Mouse (Mus musculus) erythroblast, embryonic 14.5 days (primary cell): Measurements from ENCODE around the gene Fank1. TPM values are rescaled to one million over a fixed set of nuclear protein-coding genes. Genes with fewer than 3 reads are reported as not detected.

Experiments used
- H3K27me3 ChIP-seq: 2 replicates; pipeline ENCODE4 v1.6.1; 2012; ENCODE audit warnings: inconsistent platforms; ENCODE audit not compliant: control insufficient read depth
- H3K36me3 ChIP-seq: 2 replicates; pipeline ENCODE4 v1.6.1; 2012; ENCODE audit warnings: mild to moderate bottlenecking, inconsistent platforms; ENCODE audit not compliant: control insufficient read depth
- H3K4me1 ChIP-seq: 2 replicates; pipeline ENCODE4 v1.6.1; 2012; ENCODE audit warnings: inconsistent platforms; ENCODE audit not compliant: control insufficient read depth
- H3K4me3 ChIP-seq: replicated peaks from 2 replicates; pipeline ENCODE3; 2012; ENCODE audit warnings: moderate library complexity, mild to moderate bottlenecking, inconsistent platforms
- H3K9me3 ChIP-seq: 2 replicates; pipeline ENCODE4 v1.6.1; 2012; ENCODE audit warnings: low read length, inconsistent platforms, mixed read lengths; ENCODE audit not compliant: control insufficient read depth
- GATA1 ChIP-seq: IDR thresholded peaks from 2 replicates; pipeline ENCODE4 v1.6.1; 2012; ENCODE audit warnings: low read length, inconsistent platforms, mixed read lengths
- TAL1 ChIP-seq: IDR thresholded peaks from 3 replicates; pipeline ENCODE4 v1.6.1; 2012; ENCODE audit warnings: low read length, inconsistent platforms, mixed read lengths
- polyA plus RNA-seq: library from polyadenylated mRNA; stranded (reverse); fragments of >175 nt; gene quantifications from 2 replicates; pipeline ENCODE4 v1.2.3, GENCODE M21; 2012

The Fank1 gene
- polyA plus RNA-seq, 1 experiment: not detected

GRCm38 (mm10) chr7:133744209-133744608 lies 32.5 kb upstream of the Fank1 start:
- Histone ChIP-seq H3K4me1 (no peaks in the 10 kb centered on the region), H3K9me3 (no peaks in the 10 kb centered on the region), H3K27me3 (no peaks in the 10 kb centered on the region), H3K4me3 (no peak overlapping the region), H3K36me3 (peaks cover 38% of the 10 kb centered on the region)
- TF ChIP-seq TAL1 (no peak), GATA1 (no peak)

- Histone ChIP-seq H3K36me3 (peaks cover 38% of the 10 kb centered on the region), H3K4me3 (no peak overlapping the region), H3K4me1 (no peaks in the 10 kb centered on the region), H3K9me3 (no peaks in the 10 kb centered on the region), H3K27me3 (no peaks in the 10 kb centered on the region)
- no peak for TF ChIP-seq TAL1
- TF ChIP-seq GATA1: no peak
Observed at GRCm38 (mm10) chr7:133744701-133745100, 32.0 kb upstream of the Fank1 start.

GRCm38 (mm10) chr7:133747372-133747771 lies 29.3 kb upstream of the Fank1 start:
- TF ChIP-seq GATA1 (no peak), TAL1 (no peak)

GRCm38 (mm10) chr7:133748753-133749152 lies 27.9 kb upstream of the Fank1 start:
- no peak for TF ChIP-seq GATA1
- TF ChIP-seq TAL1: no peak
- Histone ChIP-seq H3K4me3 (no peak overlapping the region), H3K4me1 (no peaks in the 10 kb centered on the region), H3K36me3 (peaks cover 16% of the 10 kb centered on the region), H3K27me3 (no peaks in the 10 kb centered on the region), H3K9me3 (no peaks in the 10 kb centered on the region)

More at GRCm38 (mm10) chr7:133747372-133747771, 29.3 kb upstream of the Fank1 start:
- no peak overlapping the region for H3K4me3 ChIP-seq
- H3K27me3 ChIP-seq: no peaks in the 10 kb centered on the region
- H3K36me3 ChIP-seq: peaks cover 20% of the 10 kb centered on the region
- no peaks in the 10 kb centered on the region for H3K9me3 ChIP-seq
- no peaks in the 10 kb centered on the region for H3K4me1 ChIP-seq

- Histone ChIP-seq H3K9me3 (no peaks in the 10 kb centered on the region), H3K4me1 (no peaks in the 10 kb centered on the region)
- TF ChIP-seq GATA1 (no peak), TAL1 (no peak)
Observed at GRCm38 (mm10) chr7:133750666-133751065, 26.0 kb upstream of the Fank1 start.

GRCm38 (mm10) chr7:133751163-133751562 lies 25.5 kb upstream of the Fank1 start:
- TF ChIP-seq TAL1 (no peak), GATA1 (no peak)
- no peaks in the 10 kb centered on the region for H3K4me1 ChIP-seq
- H3K27me3 ChIP-seq: no peaks in the 10 kb centered on the region
- peaks cover 18% of the 10 kb centered on the region for H3K36me3 ChIP-seq
- H3K9me3 ChIP-seq: no peaks in the 10 kb centered on the region
- H3K4me3 ChIP-seq: no peak overlapping the region

More at GRCm38 (mm10) chr7:133750666-133751065, 26.0 kb upstream of the Fank1 start:
- H3K4me3 ChIP-seq: no peak overlapping the region
- no peaks in the 10 kb centered on the region for H3K27me3 ChIP-seq
- peaks cover 18% of the 10 kb centered on the region for H3K36me3 ChIP-seq

GRCm38 (mm10) chr7:133757961-133758455 lies 18.7 kb upstream of the Fank1 start:
- H3K9me3 ChIP-seq: peaks cover 6% of the 10 kb centered on the region
- no peak overlapping the region for H3K4me3 ChIP-seq
- peaks cover 5% of the 10 kb centered on the region for H3K4me1 ChIP-seq
- H3K36me3 ChIP-seq: peaks cover 20% of the 10 kb centered on the region
- no peak for TF ChIP-seq GATA1
- TF ChIP-seq TAL1: no peak
- H3K27me3 ChIP-seq: no peaks in the 10 kb centered on the region

- TF ChIP-seq GATA1: no peak
- no peak for TF ChIP-seq TAL1
- no peaks in the 10 kb centered on the region for H3K27me3 ChIP-seq
- peaks cover 6% of the 10 kb centered on the region for H3K9me3 ChIP-seq
- H3K36me3 ChIP-seq: peaks cover 20% of the 10 kb centered on the region
- H3K4me3 ChIP-seq: no peak overlapping the region
- peaks cover 5% of the 10 kb centered on the region for H3K4me1 ChIP-seq
Observed at GRCm38 (mm10) chr7:133758716-133759115, 17.9 kb upstream of the Fank1 start.

GRCm38 (mm10) chr7:133759611-133760353 lies 16.9 kb upstream of the Fank1 start:
- Histone ChIP-seq H3K36me3 (peaks cover 18% of the 10 kb centered on the region), H3K27me3 (no peaks in the 10 kb centered on the region), H3K4me1 (peaks cover 5% of the 10 kb centered on the region), H3K4me3 (no peak overlapping the region), H3K9me3 (peaks cover 6% of the 10 kb centered on the region)
- TF ChIP-seq TAL1 (no peak), GATA1 (no peak)
